Mouse (Mus musculus) intestine, embryonic 16.5 days (tissue): ENCODE measurements around the gene Slc11a1. TPM values are rescaled to one million over a fixed set of nuclear protein-coding genes. Genes with fewer than 3 reads are reported as not detected.
A peak's percentile ranks its signal among the peaks of the same experiment; 100 is the strongest.
"Not testable (repeated sequence)": the region's sequence is repeated elsewhere in the genome, so short reads cannot be mapped to it uniquely, and the experiment has no call there.

Experiments
- ATAC-seq: fragments of 200-750 bp; cut with Nextera tagmentation; 2 replicates; pipeline ENCODE4 v1.8.0; 2017; ENCODE audit warnings: moderate TSS enrichment, moderate library complexity
- H3K27ac ChIP-seq: fragments of 300-500 bp; sonication (generic); 2 replicates; pipeline ENCODE4 v1.5.1; 2014; ENCODE audit warnings: mild to moderate bottlenecking, low read length
- H3K27me3 ChIP-seq: fragments of 300-500 bp; sonication (generic); replicated peaks from 2 replicates; pipeline ENCODE4 v1.6.1; 2014; ENCODE audit warnings: low read length, control low read depth, mixed read lengths; ENCODE audit not compliant: control insufficient read depth, insufficient read depth
- H3K36me3 ChIP-seq: fragments of 300-500 bp; sonication (generic); 2 replicates; pipeline ENCODE4 v1.6.1; 2014; ENCODE audit warnings: low read length, control low read depth; ENCODE audit not compliant: control insufficient read depth, insufficient read depth
- H3K4me1 ChIP-seq: fragments of 300-500 bp; sonication (generic); 2 replicates; pipeline ENCODE4 v1.6.1; 2014; ENCODE audit warnings: low read length, control low read depth, mixed read lengths; ENCODE audit not compliant: control insufficient read depth, insufficient read depth
- H3K4me2 ChIP-seq: fragments of 300-500 bp; sonication (generic); 2 replicates; pipeline ENCODE4 v1.6.1; 2014; ENCODE audit warnings: low read depth, low read length, control low read depth
- H3K4me3 ChIP-seq: fragments of 300-500 bp; sonication (generic); 2 replicates; pipeline ENCODE4 v1.5.1; 2014; ENCODE audit warnings: mild to moderate bottlenecking, low read length
- H3K9ac ChIP-seq: fragments of 300-500 bp; sonication (generic); 2 replicates; pipeline ENCODE4 v1.6.1; 2014; ENCODE audit warnings: low read depth, low read length
- H3K9me3 ChIP-seq: fragments of 300-500 bp; sonication (generic); 2 replicates; pipeline ENCODE4 v1.6.1; 2016; ENCODE audit warnings: low read length, control low read depth; ENCODE audit not compliant: control insufficient read depth
- WGBS: fragments of 180-500 bp; shearing (Covaris S2); extraction: QIAGEN DNeasy Blood & Tissue Kit; methylation state at CpG from one replicate; pipeline ENCODE4 v1.1.7; 2014; 5-methylcytosine and 5-hydroxymethylcytosine counted together
- polyA plus RNA-seq: library from polyadenylated mRNA; unstranded; fragments of >200 nt; fragmentation: Nextera tagmentation; extraction: Ambion mirVana; gene quantifications from 2 replicates; pipeline ENCODE4 v1.2.1, GENCODE M21; 2015

The Slc11a1 gene
- polyA plus RNA-seq, 1 experiment from 2014 or later, result 8.0 TPM

- H3K9me3 ChIP-seq, H3K9ac ChIP-seq, H3K27me3 ChIP-seq, ATAC-seq: not testable (repeated sequence)
- 8% methylated on average over 11 of the region's 12 CpGs for WGBS
- H3K4me3 ChIP-seq, result peak overlapping the region; percentile 49
- H3K4me2 ChIP-seq, result peak overlapping the region; percentile 88
- peak overlapping the region; percentile 91 for H3K27ac ChIP-seq
- H3K36me3 ChIP-seq, result peaks cover 19% of the 10 kb centered on the region
- peaks cover 21% of the 10 kb centered on the region for H3K4me1 ChIP-seq
These were observed 21.6 kb downstream of the Slc11a1 start for GRCm38 (mm10) chr1:74396456-74397222.

GRCm38 (mm10) chr1:74397268-74397918 is 22.4 kb downstream of the Slc11a1 start:
- H3K9me3 ChIP-seq, result no peaks in the 10 kb centered on the region
- ATAC-seq, result peak; percentile 94
- 1% methylated on average over 41 of the region's 41 CpGs for WGBS
- H3K27ac ChIP-seq, result peak overlapping the region; percentile 91
- H3K27me3 ChIP-seq, result no peaks in the 10 kb centered on the region
- peaks cover 21% of the 10 kb centered on the region for H3K4me1 ChIP-seq
- peak overlapping the region; percentile 74 for H3K9ac ChIP-seq
- peak overlapping the region; percentile 88 for H3K4me2 ChIP-seq
- peak overlapping the region; percentile 49 for H3K4me3 ChIP-seq
- H3K36me3 ChIP-seq, result peaks cover 19% of the 10 kb centered on the region

DNA sequence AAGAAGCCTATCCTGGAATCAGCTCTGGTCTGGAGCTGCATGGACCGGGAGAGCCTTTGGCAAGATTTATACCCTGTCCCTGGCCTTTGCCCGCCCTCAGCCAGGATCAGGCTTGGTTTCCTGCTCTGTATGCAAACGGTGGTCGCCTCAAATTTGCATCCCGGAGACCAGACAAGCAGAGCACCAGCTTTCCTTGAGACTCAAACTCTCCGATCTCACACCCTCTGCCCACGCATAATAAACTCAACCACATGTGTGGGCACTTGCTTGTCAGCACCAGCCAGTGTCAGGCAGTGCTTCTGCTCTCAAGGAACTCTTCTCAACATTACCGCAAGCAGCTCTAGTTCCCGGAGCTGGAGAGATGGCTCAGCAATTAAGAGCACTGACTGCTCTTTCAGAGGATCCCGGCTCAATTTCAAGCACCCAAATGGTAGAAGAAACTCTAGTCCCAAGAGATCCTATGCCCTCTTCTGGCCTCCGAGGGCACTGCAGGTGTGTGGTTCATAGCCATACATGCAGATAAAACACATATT is 23.0 kb downstream of the Slc11a1 start:
- peak overlapping the region; percentile 49 for H3K4me3 ChIP-seq
- H3K27me3 ChIP-seq, result no peaks in the 10 kb centered on the region
- no peaks in the 10 kb centered on the region for H3K9me3 ChIP-seq
- peaks cover 19% of the 10 kb centered on the region for H3K36me3 ChIP-seq
- WGBS, result 6% methylated on average over 11 of the region's 11 CpGs
- peaks cover 19% of the 10 kb centered on the region for H3K4me1 ChIP-seq
- H3K9ac ChIP-seq, result peak overlapping the region; percentile 74
- peak overlapping the region; percentile 88 for H3K4me2 ChIP-seq
- ATAC-seq, result peak; percentile 49
- H3K27ac ChIP-seq, result peak overlapping the region; percentile 91

- WGBS, result 82% methylated on average over 3 of the region's 3 CpGs
- no peaks in the 10 kb centered on the region for H3K9me3 ChIP-seq
- H3K4me2 ChIP-seq, result no peak overlapping the region
- no peak overlapping the region for H3K27ac ChIP-seq
- no peak overlapping the region for H3K4me3 ChIP-seq
- 0 out of 2 replicates have a peak, but pooled peaks cover 2% of the 10 kb centered on the region for H3K4me1 ChIP-seq
- H3K36me3 ChIP-seq, result no peaks in the 10 kb centered on the region
- no peak overlapping the region for H3K9ac ChIP-seq
- no peaks in the 10 kb centered on the region for H3K27me3 ChIP-seq
- no peak for ATAC-seq
These were observed 25.5 kb downstream of the Slc11a1 start for GRCm38 (mm10) chr1:74400531-74400930.

DNA sequence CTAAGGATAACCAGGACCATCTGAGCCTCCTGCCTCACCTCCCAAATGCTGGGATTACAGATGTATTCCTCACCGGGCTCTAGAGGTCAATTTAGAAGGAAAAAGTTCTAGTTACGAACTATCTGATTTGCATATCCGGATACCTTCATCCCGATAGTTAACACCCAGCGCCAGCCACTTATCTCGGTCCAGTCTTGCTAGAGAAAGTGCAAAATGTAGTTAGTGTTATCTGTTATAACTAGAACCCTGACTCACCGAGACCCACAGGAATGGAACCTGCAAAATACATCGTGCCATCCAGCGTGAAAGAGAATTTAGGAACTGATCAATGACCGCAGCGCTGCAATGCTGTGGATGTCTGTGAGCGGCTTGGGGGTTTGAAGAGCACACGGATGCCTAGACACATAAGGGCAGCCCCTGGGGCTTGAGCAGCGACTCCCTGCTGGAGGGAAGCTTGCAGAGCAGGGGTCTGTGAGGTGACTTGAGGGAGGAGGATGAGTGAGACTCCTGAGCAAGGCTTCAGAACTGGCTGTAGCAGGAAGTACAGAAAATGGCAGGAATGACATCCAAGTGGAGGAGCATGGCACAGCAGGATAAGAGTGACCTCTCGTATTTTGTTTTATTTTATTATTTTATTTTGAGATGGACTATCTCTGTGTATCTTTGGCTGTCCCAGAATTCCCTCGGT is 26.2 kb downstream of the Slc11a1 start:
- H3K36me3 ChIP-seq, result no peaks in the 10 kb centered on the region
- H3K27ac ChIP-seq, result no peak overlapping the region
- ATAC-seq, result no peak
- H3K4me2 ChIP-seq, result no peak overlapping the region
- H3K27me3 ChIP-seq, result no peaks in the 10 kb centered on the region
- 52% methylated on average over 16 of the region's 16 CpGs for WGBS
- 0 out of 2 replicates have a peak, but pooled peaks cover 2% of the 10 kb centered on the region for H3K4me1 ChIP-seq
- H3K9ac ChIP-seq, result no peak overlapping the region
- H3K9me3 ChIP-seq, result no peaks in the 10 kb centered on the region
- no peak overlapping the region for H3K4me3 ChIP-seq

DNA sequence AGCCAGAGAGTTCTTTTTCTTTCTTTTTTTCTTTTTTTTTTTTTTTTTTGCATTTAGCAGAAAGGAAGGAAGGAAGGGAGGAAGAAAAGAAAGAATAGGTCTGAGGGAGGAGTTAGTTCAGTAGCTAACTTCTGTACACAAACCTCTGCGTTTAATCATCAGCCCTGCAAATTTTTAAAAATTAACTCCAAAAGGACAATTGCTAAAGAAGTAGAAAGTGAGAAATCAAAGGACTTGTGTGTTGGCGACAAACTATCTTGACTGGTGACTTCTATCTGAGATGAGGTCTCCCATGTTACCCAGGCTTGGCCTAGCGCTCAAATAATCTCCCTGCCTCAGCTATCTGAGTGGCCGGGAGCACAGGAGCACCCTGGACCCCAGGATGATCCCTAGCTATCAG is 29.2 kb downstream of the Slc11a1 start:
- Histone ChIP-seq H3K27ac (no peak overlapping the region), H3K4me1 (0 out of 2 replicates have a peak, but pooled peaks cover 3% of the 10 kb centered on the region), H3K27me3 (no peaks in the 10 kb centered on the region), H3K9ac (no peak overlapping the region), H3K4me2 (no peak overlapping the region), H3K9me3 (no peaks in the 10 kb centered on the region), H3K4me3 (no peak overlapping the region), H3K36me3 (no peaks in the 10 kb centered on the region)
- whole genome bisulfite sequencing, result 79% methylated on average over 4 of the region's 4 CpGs
- ATAC-seq, result no peak

GRCm38 (mm10) chr1:74408589-74409504 is 33.9 kb downstream of the Slc11a1 start, which contains the start of gene Vil1:
Gene Vil1 (plus strand): TSS chr1:74409376.
- peak within 1 kb of the TSS; percentile 47 for H3K4me3 ChIP-seq
- H3K27ac ChIP-seq, result peak within 1 kb of the TSS; percentile 97
- no peaks in the 10 kb centered on the region for H3K36me3 ChIP-seq
- peak within 1 kb of the TSS; percentile 51 for H3K4me2 ChIP-seq
- H3K27me3 ChIP-seq, result no peaks in the 10 kb centered on the region
- H3K4me1 ChIP-seq, result peaks cover 13% of the 10 kb centered on the region; the same call in 1 of the 2 replicates
- ATAC-seq, result peak; percentile 91
- WGBS, result 33% methylated on average over 15 of the region's 15 CpGs
- peak within 1 kb of the TSS; percentile 66 for H3K9ac ChIP-seq
- H3K9me3 ChIP-seq, result no peaks in the 10 kb centered on the region

- peak overlapping the region; percentile 47 for H3K4me3 ChIP-seq
- peak overlapping the region; percentile 68 for H3K27ac ChIP-seq
- H3K4me1 ChIP-seq, result peaks cover 24% of the 10 kb centered on the region
- H3K36me3 ChIP-seq, result no peaks in the 10 kb centered on the region
- H3K27me3 ChIP-seq, result no peaks in the 10 kb centered on the region
- no peaks in the 10 kb centered on the region for H3K9me3 ChIP-seq
- H3K4me2 ChIP-seq, result peak overlapping the region; percentile 51
- H3K9ac ChIP-seq, result 0 out of 2 replicates have a peak overlapping the region, but pooled peaks have one; percentile 24
- ATAC-seq, result 0 out of 2 replicates have a peak, but pooled peaks have one; percentile 3
- 44% methylated on average over 2 of the region's 2 CpGs for WGBS
These were observed 36.8 kb downstream of the Slc11a1 start for GRCm38 (mm10) chr1:74411753-74412325.
